Mouse (Mus musculus) heart, postnatal 0 days (tissue): Measurements from ENCODE around the gene Carm1.

Source experiments
- CTCF ChIP-seq: IDR thresholded peaks from 2 replicates; pipeline ENCODE4 v1.5.1; 2016; ENCODE audit warnings: antibody characterized with exemption, control low read depth, low read depth
- EP300 ChIP-seq: IDR thresholded peaks from 2 replicates; pipeline ENCODE4 v1.6.1; 2016; ENCODE audit warnings: antibody characterized with exemption, low read depth

- TF ChIP-seq CTCF (no peak), EP300 (no peak)
Observed at GRCm38 (mm10) chr9:21622676-21623075, 76.0 kb downstream of the Carm1 start.
